Mouse (Mus musculus) small intestine, adult 2 months (tissue): Measurements from ENCODE around the gene Syk. TPM values are rescaled to one million over a fixed set of nuclear protein-coding genes. Genes with fewer than 3 reads are reported as not detected.

ENCODE experiments used
- H3K27ac ChIP-seq: fragments of 200-500 bp; 2 replicates; pipeline ENCODE4 v1.5.1; 2012; ENCODE audit warnings: low read depth, low read length, control low read depth, inconsistent platforms; ENCODE audit not compliant: insufficient read depth
- H3K27me3 ChIP-seq: fragments of 200-500 bp; 2 replicates; pipeline ENCODE4 v1.6.1; 2012; ENCODE audit warnings: mild to moderate bottlenecking, moderate library complexity, low read length, inconsistent platforms; ENCODE audit not compliant: control insufficient read depth, insufficient read depth
- H3K36me3 ChIP-seq: fragments of 200-500 bp; 2 replicates; pipeline ENCODE4 v1.6.1; 2012; ENCODE audit warnings: mild to moderate bottlenecking, low read length, control low read depth, inconsistent platforms; ENCODE audit not compliant: control insufficient read depth, insufficient read depth
- H3K4me1 ChIP-seq: fragments of 200-500 bp; 2 replicates; pipeline ENCODE4 v1.6.1; 2012; ENCODE audit warnings: low read length, inconsistent platforms, mixed read lengths; ENCODE audit not compliant: control insufficient read depth, insufficient read depth, insufficient read length
- H3K4me3 ChIP-seq: fragments of 200-500 bp; 2 replicates; pipeline ENCODE4 v1.5.1; 2012; ENCODE audit warnings: low read depth, mild to moderate bottlenecking, control low read depth, inconsistent platforms, low read length, moderate library complexity
- CTCF ChIP-seq: fragments of 200-500 bp; IDR thresholded peaks from 2 replicates; pipeline ENCODE4 v1.5.1; 2012; ENCODE audit warnings: low read depth, mild to moderate bottlenecking, control low read depth, inconsistent platforms, low read length, moderate library complexity, mixed read lengths; ENCODE audit not compliant: insufficient replicate concordance, insufficient read length; ENCODE audit errors: extremely low read depth
- POLR2A ChIP-seq: fragments of 200-500 bp; IDR thresholded peaks from 2 replicates; pipeline ENCODE4 v1.6.1; 2012; ENCODE audit warnings: low read depth, mild to moderate bottlenecking, control low read depth, inconsistent platforms, low read length, moderate library complexity
- WGBS: fragments of 180-500 bp; shearing (Covaris S2); methylation state at CpG from one replicate; pipeline ENCODE4 v1.1.7; 2018; 5-methylcytosine and 5-hydroxymethylcytosine counted together
- polyA plus RNA-seq: library from polyadenylated mRNA; depleted of rRNA; stranded (reverse); fragments of >200 nt; gene quantifications from 2 replicates; pipeline ENCODE4 v1.2.3, GENCODE M21; 2012

The Syk gene
- polyA plus RNA-seq, 1 experiment = 8.3 TPM

GRCm38 (mm10) chr13:52651383-52652252 is 68.6 kb downstream of the Syk start:
- TF ChIP-seq POLR2A (no peak), CTCF (peak; percentile 44; the same call in 1 of the 2 replicates)
- Histone ChIP-seq H3K4me1 (no peaks in the 10 kb centered on the region), H3K27ac (no peak overlapping the region), H3K4me3 (no peak overlapping the region), H3K27me3 (no peaks in the 10 kb centered on the region), H3K36me3 (0 out of 2 replicates have a peak, but pooled peaks cover 3% of the 10 kb centered on the region)
- 37% methylated on average over 11 of the region's 12 CpGs for WGBS

- Histone ChIP-seq H3K27me3 (no peaks in the 10 kb centered on the region), H3K4me3 (no peak overlapping the region)
- whole genome bisulfite sequencing = 82% methylated on average over 8 of the region's 8 CpGs
Observed at GRCm38 (mm10) chr13:52652253-52652628, 69.3 kb downstream of the Syk start.

GRCm38 (mm10) chr13:52654081-52654829 is 71.3 kb downstream of the Syk start:
- no peak overlapping the region for H3K27ac ChIP-seq
- 70% methylated on average over 12 of the region's 12 CpGs for WGBS
- H3K27me3 ChIP-seq = no peaks in the 10 kb centered on the region
- TF ChIP-seq CTCF = no peak
- no peak for TF ChIP-seq POLR2A
- H3K36me3 ChIP-seq = no peaks in the 10 kb centered on the region
- no peak overlapping the region for H3K4me3 ChIP-seq
- H3K4me1 ChIP-seq = no peaks in the 10 kb centered on the region

More at GRCm38 (mm10) chr13:52652253-52652628, 69.3 kb downstream of the Syk start:
- Histone ChIP-seq H3K4me1 (no peaks in the 10 kb centered on the region), H3K27ac (no peak overlapping the region), H3K36me3 (no peaks in the 10 kb centered on the region)
- no peak for TF ChIP-seq CTCF
- TF ChIP-seq POLR2A = no peak

GRCm38 (mm10) chr13:52654830-52655308 is 71.9 kb downstream of the Syk start:
- no peaks in the 10 kb centered on the region for H3K36me3 ChIP-seq

GRCm38 (mm10) chr13:52657966-52658365 is 75.0 kb downstream of the Syk start:
- Histone ChIP-seq H3K27me3 (no peaks in the 10 kb centered on the region), H3K27ac (no peak overlapping the region), H3K4me1 (no peaks in the 10 kb centered on the region), H3K4me3 (no peak overlapping the region), H3K36me3 (no peaks in the 10 kb centered on the region)
- 78% methylated on average over 7 of the region's 7 CpGs for WGBS
- TF ChIP-seq CTCF (no peak), POLR2A (no peak)

More at GRCm38 (mm10) chr13:52654830-52655308, 71.9 kb downstream of the Syk start:
- no peak overlapping the region for H3K27ac ChIP-seq
- WGBS = 36% methylated on average over 9 of the region's 9 CpGs
- H3K4me3 ChIP-seq = no peak overlapping the region
- no peak for TF ChIP-seq CTCF
- TF ChIP-seq POLR2A = no peak
- H3K4me1 ChIP-seq = no peaks in the 10 kb centered on the region
- no peaks in the 10 kb centered on the region for H3K27me3 ChIP-seq

- TF ChIP-seq CTCF (peak; percentile 95), POLR2A (no peak)
- H3K27ac ChIP-seq = no peak overlapping the region
- no peaks in the 10 kb centered on the region for H3K4me1 ChIP-seq
- H3K4me3 ChIP-seq = no peak overlapping the region
- H3K36me3 ChIP-seq = no peaks in the 10 kb centered on the region
- H3K27me3 ChIP-seq = no peaks in the 10 kb centered on the region
- 3% methylated on average over 8 of the region's 8 CpGs for WGBS
Observed at GRCm38 (mm10) chr13:52658477-52658876, 75.5 kb downstream of the Syk start.
